Mouse (Mus musculus) CD4-positive, CD25-positive, alpha-beta regulatory T cell, adult 2 months (primary cell): ENCODE measurements around the gene Gm3029.
"Not testable (repeated sequence)": the region's sequence is repeated elsewhere in the genome, so short reads cannot be mapped to it uniquely, and the experiment has no call there.

Source experiments
- DNase-seq: peaks from one replicate; pipeline ENCODE4 v3.0.0-alpha.2; 2012; ENCODE audit warnings: low read depth, low spot score

Gene Gm3029

DNA sequence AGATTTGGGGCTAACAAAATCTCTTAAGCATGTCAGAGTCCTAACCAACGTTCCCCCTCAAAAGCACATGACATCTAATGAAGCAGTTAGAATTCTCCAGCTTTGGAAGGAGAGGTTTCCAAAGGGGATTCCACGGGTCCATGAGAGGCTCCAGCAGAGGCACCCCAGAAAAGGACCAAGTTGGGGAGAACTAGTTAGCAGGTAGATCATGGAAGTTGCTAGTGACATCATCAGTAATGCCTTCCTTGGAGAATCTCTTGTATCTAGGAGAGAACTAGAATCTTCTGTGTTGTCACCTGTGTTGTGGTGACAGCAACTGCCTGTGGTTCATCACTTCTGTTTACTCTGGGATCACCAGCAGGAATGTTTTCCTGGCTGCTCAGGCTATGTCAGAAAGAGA, at the start of gene Gm3029:
Gene Gm3029, plus strand, starts transcription at position 301 of the 400 bp plus-strand sequence.
- not testable (repeated sequence) for DNase-seq

GRCm38 (mm10) chr14:3883872-3884271, 47.7 kb upstream of the Gm3029 start, which contains the start of gene Gm2916:
Gene Gm2916, plus strand, starts transcription at chr14:3884172.
- DNase-seq = not testable (repeated sequence)

GRCm38 (mm10) chr14:3963247-3963646, 31.7 kb downstream of the Gm3029 start, which contains the start of gene Gm3095:
Gene Gm3095, plus strand, starts transcription at chr14:3963547.
- not testable (repeated sequence) for DNase-seq
